Mouse (Mus musculus) embryonic stem cell, embryonic (primary cell): ENCODE measurements around the gene Mag.

Experiments used
- CTCF ChIA-PET, 4 experiments: fragments of 300-600 bp in 2 of 4; fragments of 350-600 bp in 2 of 4; sonication (Branson Sonifier 250); formaldehyde crosslinking; loops; one replicate each; lab custom pipeline; 2022; ENCODE audit warnings: inconsistent platforms in 2 of 4; lab: Charles Lee
- POLR2A ChIA-PET, 4 experiments: fragments of 300-600 bp in 2 of 4; fragments of 350-600 bp in 2 of 4; sonication (Branson Sonifier 250); formaldehyde crosslinking; loops; one replicate each; lab custom pipeline; 2022; ENCODE audit warnings: antibody characterized with exemption in 4 of 4, inconsistent platforms in 1 of 4; lab: Charles Lee

Gene Mag

GRCm38 (mm10) chr7:30914732-30915131, at the start of gene Mag:
Gene Mag (minus strand): TSS chr7:30914873.
- ChIA-PET CTCF (interaction anchor here in 1 of 4 experiments (0.7 kb wide), 1 partner anchor 46 kb away, joined by 7 read pairs; no protein-coding TSS in a partner anchor), POLR2A (interaction anchor here in 2 of 4 experiments (1.0 to 1.6 kb wide), 4 partner anchors 8 to 266 kb away, joined by 3 read pairs; no protein-coding TSS in a partner anchor)

- ChIA-PET POLR2A (interaction anchor here in 2 of 4 experiments (1.1 to 4.2 kb wide), 4 partner anchors 8 to 11 kb away, joined by 4 to 21 read pairs (median 4); partner anchors contain the start of genes Lsr (in 1 of the 2) and Usf2 (in 1 of the 2)), CTCF (interaction anchor here in 3 of 4 experiments (0.6 to 1.2 kb wide), 4 partner anchors 9 to 114 kb away, joined by 3 to 4 read pairs (median 3); partner anchors contain the start of gene Fam187b (in 1 of the 3))
Observed at GRCm38 (mm10) chr7:30964366-30964765, 49.7 kb upstream of the Mag start.

- POLR2A ChIA-PET = interaction anchor here in 1 of 4 experiments (1.0 kb wide), 1 partner anchor 11 kb away, joined by 4 read pairs; the partner anchor contains the start of gene Fam187b
- CTCF ChIA-PET = interaction anchor here in 1 of 4 experiments (0.6 kb wide), 1 partner anchor 657 kb away, joined by 3 read pairs; no protein-coding TSS in a partner anchor
Observed at GRCm38 (mm10) chr7:30962862-30963261, 48.2 kb upstream of the Mag start.

GRCm38 (mm10) chr7:30959786-30960349, 45.2 kb upstream of the Mag start:
- ChIA-PET CTCF (interaction anchor here in 1 of 4 experiments (0.6 to 1.0 kb wide), 2 partner anchors 14 to 48 kb away, joined by 3 to 4 read pairs; partner anchors contain the start of gene Fam187b), POLR2A (interaction anchor here in 2 of 4 experiments (0.6 to 3.3 kb wide), 12 partner anchors 8 to 242 kb away, joined by 3 to 13 read pairs (median 3); partner anchors contain the start of genes Fam187b (in 2 of the 2), Lsr (in 2 of the 2) and Krtdap (in 1 of the 2))

- ChIA-PET POLR2A (interaction anchor here in 2 of 4 experiments (0.7 to 3.3 kb wide), 5 partner anchors 8 to 114 kb away, joined by 3 to 13 read pairs (median 4); partner anchors contain the start of genes Fam187b (in 1 of the 2) and Lsr (in 1 of the 2)), CTCF (interaction anchor here in 2 of 4 experiments (0.6 to 0.9 kb wide), 2 partner anchors 15 to 742 kb away, joined by 3 read pairs; partner anchors contain the start of genes Fam187b (in 1 of the 2) and Lsr (in 1 of the 2))
Observed at GRCm38 (mm10) chr7:30958866-30959487, 44.3 kb upstream of the Mag start.

- POLR2A ChIA-PET = interaction anchor here in 2 of 4 experiments (0.7 to 3.3 kb wide), 6 partner anchors 9 to 166 kb away, joined by 3 to 13 read pairs (median 5); partner anchors contain the start of genes Fam187b (in 1 of the 2) and Lsr (in 1 of the 2)
- CTCF ChIA-PET = interaction anchor here in 3 of 4 experiments (0.6 to 1.4 kb wide), 3 partner anchors 15 to 742 kb away, joined by 3 to 4 read pairs (median 3); partner anchors contain the start of genes Fam187b (in 1 of the 3) and Lsr (in 1 of the 3)
Observed at GRCm38 (mm10) chr7:30958109-30958865, 43.6 kb upstream of the Mag start.

- ChIA-PET POLR2A (interaction anchor here (0.6 to 6.0 kb wide), 40 partner anchors 8 to 724 kb away, joined by 3 to 30 read pairs (median 4); partner anchors contain the start of genes Fam187b (in 2 of the 4), Lsr (in 2 of the 4) and Gramd1a (in 1 of the 4)), CTCF (interaction anchor here (0.6 to 3.7 kb wide), 15 partner anchors 8 to 228 kb away, joined by 3 to 21 read pairs (median 5); partner anchors contain the start of genes Fam187b (in 3 of the 4), Lsr (in 3 of the 4) and Tmem147 (in 1 of the 4))
Observed at GRCm38 (mm10) chr7:30957367-30957783, 42.7 kb upstream of the Mag start.

- ChIA-PET POLR2A (interaction anchor here (0.5 to 6.0 kb wide), 52 partner anchors 8 to 723 kb away, joined by 3 to 30 read pairs (median 4); partner anchors contain the start of genes Fam187b (in 3 of the 4), Lsr (in 3 of the 4), Gramd1a (in 1 of the 4) and Hamp (in 1 of the 4)), CTCF (interaction anchor here (0.5 to 3.7 kb wide), 20 partner anchors 8 to 455 kb away, joined by 3 to 21 read pairs (median 4); partner anchors contain the start of genes Fam187b (in 3 of the 4), Lsr (in 3 of the 4) and Tmem147 (in 1 of the 4))
Observed at GRCm38 (mm10) chr7:30956756-30957366, 42.2 kb upstream of the Mag start, which contains the start of gene Usf2. Gene Usf2 (minus strand): TSS chr7:30956803.

- POLR2A ChIA-PET = interaction anchor here (0.5 to 6.0 kb wide), 43 partner anchors 9 to 351 kb away, joined by 3 to 30 read pairs (median 4); partner anchors contain the start of genes Fam187b (in 3 of the 4), Lsr (in 3 of the 4), Gramd1a (in 1 of the 4) and Hamp (in 1 of the 4)
- CTCF ChIA-PET = interaction anchor here (0.5 to 3.7 kb wide), 17 partner anchors 11 to 455 kb away, joined by 3 to 21 read pairs (median 6); partner anchors contain the start of genes Fam187b (in 3 of the 4) and Lsr (in 3 of the 4)
Observed at GRCm38 (mm10) chr7:30956357-30956751, 41.7 kb upstream of the Mag start.

- POLR2A ChIA-PET = interaction anchor here (0.6 to 6.0 kb wide), 34 partner anchors 8 to 319 kb away, joined by 3 to 30 read pairs (median 4); partner anchors contain the start of genes Fam187b (in 3 of the 4), Lsr (in 3 of the 4), Pmis2 (in 2 of the 4) and Hamp (in 1 of the 4)
- CTCF ChIA-PET = interaction anchor here (0.6 to 3.7 kb wide), 20 partner anchors 10 to 1499 kb away, joined by 3 to 21 read pairs (median 6); partner anchors contain the start of genes Fam187b (in 2 of the 4), Lsr (in 2 of the 4), Ffar1 (in 1 of the 4) and Pmis2 (in 1 of the 4)
Observed at GRCm38 (mm10) chr7:30955584-30956356, 41.1 kb upstream of the Mag start.

GRCm38 (mm10) chr7:30954971-30955520, 40.4 kb upstream of the Mag start:
- ChIA-PET POLR2A (interaction anchor here in 3 of 4 experiments (0.6 to 6.0 kb wide), 26 partner anchors 9 to 284 kb away, joined by 3 to 30 read pairs (median 4); partner anchors contain the start of genes Fam187b (in 3 of the 3), Lsr (in 3 of the 3) and Pmis2 (in 2 of the 3)), CTCF (interaction anchor here (0.6 to 3.7 kb wide), 21 partner anchors 10 to 521 kb away, joined by 3 to 21 read pairs (median 4); partner anchors contain the start of genes Fam187b (in 2 of the 4), Lsr (in 2 of the 4), Ffar1 (in 1 of the 4) and Hamp (in 1 of the 4))

GRCm38 (mm10) chr7:30954036-30954435, 39.4 kb upstream of the Mag start:
- POLR2A ChIA-PET = interaction anchor here in 3 of 4 experiments (0.7 to 6.0 kb wide), 16 partner anchors 8 to 283 kb away, joined by 3 to 30 read pairs (median 4); partner anchors contain the start of genes Fam187b (in 3 of the 3), Lsr (in 3 of the 3), Hamp (in 1 of the 3) and Pmis2 (in 1 of the 3)
- CTCF ChIA-PET = interaction anchor here in 3 of 4 experiments (0.6 to 3.7 kb wide), 12 partner anchors 11 to 337 kb away, joined by 3 to 21 read pairs (median 6); partner anchors contain the start of genes Fam187b (in 2 of the 3), Lsr (in 2 of the 3) and Hamp (in 1 of the 3)

GRCm38 (mm10) chr7:30953459-30953858, 38.8 kb upstream of the Mag start:
- ChIA-PET CTCF (interaction anchor here in 2 of 4 experiments (0.8 to 1.1 kb wide), 3 partner anchors 81 to 143 kb away, joined by 3 read pairs; no protein-coding TSS in a partner anchor), POLR2A (interaction anchor here in 2 of 4 experiments (0.6 to 6.0 kb wide), 9 partner anchors 9 to 206 kb away, joined by 3 to 30 read pairs (median 3); partner anchors contain the start of genes Fam187b (in 1 of the 2), Hamp (in 1 of the 2) and Lsr (in 1 of the 2))
